Mouse (Mus musculus) intestine, postnatal 0 days (tissue): ENCODE data around the gene Phf21a. TPM values are rescaled to one million over a fixed set of nuclear protein-coding genes. Genes with fewer than 3 reads are reported as not detected.

Experiments
- ATAC-seq: fragments of 200-750 bp; cut with Nextera tagmentation; 2 replicates; pipeline ENCODE4 v1.8.0; 2017; ENCODE audit warnings: mild to moderate bottlenecking, moderate TSS enrichment, moderate library complexity
- H3K27ac ChIP-seq: fragments of 300-500 bp; sonication (generic); 2 replicates; pipeline ENCODE4 v1.5.1; 2014; ENCODE audit warnings: mild to moderate bottlenecking, low read depth, low read length, moderate library complexity
- H3K27me3 ChIP-seq: fragments of 300-500 bp; sonication (generic); replicated peaks from 2 replicates; pipeline ENCODE4 v1.6.1; 2014; ENCODE audit warnings: low read length, mixed read lengths; ENCODE audit not compliant: control insufficient read depth, insufficient read depth
- H3K36me3 ChIP-seq: fragments of 300-500 bp; sonication (generic); 2 replicates; pipeline ENCODE4 v1.6.1; 2014; ENCODE audit warnings: mild to moderate bottlenecking, moderate library complexity; ENCODE audit not compliant: control insufficient read depth, insufficient read depth
- H3K4me1 ChIP-seq: fragments of 300-500 bp; sonication (generic); replicated peaks from 2 replicates; pipeline ENCODE4 v1.6.1; 2014; ENCODE audit warnings: antibody characterized with exemption, low read length, mixed read lengths; ENCODE audit not compliant: control insufficient read depth, insufficient read depth
- H3K4me2 ChIP-seq: fragments of 300-500 bp; sonication (generic); replicated peaks from 2 replicates; pipeline ENCODE4 v1.6.1; 2014; ENCODE audit warnings: low read depth, mild to moderate bottlenecking, moderate library complexity
- H3K4me3 ChIP-seq: fragments of 300-500 bp; sonication (generic); 2 replicates; pipeline ENCODE4 v1.5.1; 2014; ENCODE audit warnings: low read depth, low read length
- H3K9ac ChIP-seq: fragments of 300-500 bp; sonication (generic); 2 replicates; pipeline ENCODE4 v1.6.1; 2014; ENCODE audit warnings: mild to moderate bottlenecking, low read depth, low read length
- H3K9me3 ChIP-seq: fragments of 300-500 bp; sonication (generic); 2 replicates; pipeline ENCODE4 v1.6.1; 2016; ENCODE audit warnings: mixed run types; ENCODE audit not compliant: control insufficient read depth
- CTCF ChIP-seq: sonication (generic); IDR thresholded peaks from 2 replicates; pipeline ENCODE4 v1.5.1; 2016; ENCODE audit warnings: low read depth, mild to moderate bottlenecking, control low read depth, antibody characterized with exemption, moderate library complexity
- WGBS: fragments of 180-500 bp; shearing (Covaris S2); extraction: QIAGEN DNeasy Blood & Tissue Kit; methylation state at CpG from one replicate; pipeline ENCODE4 v1.1.7; 2014; 5-methylcytosine and 5-hydroxymethylcytosine counted together
- polyA plus RNA-seq: library from polyadenylated mRNA; unstranded; fragments of >200 nt; fragmentation: Nextera tagmentation; extraction: Ambion mirVana; gene quantifications from 2 replicates; pipeline ENCODE4 v1.2.1, GENCODE M21; 2015

The Phf21a gene
- polyA plus RNA-seq, 1 experiment from 2014 or later, result 7.4 TPM

GRCm38 (mm10) chr2:92377320-92377719 is 284.4 kb downstream of the Phf21a start:
- no peak for TF ChIP-seq CTCF
- Histone ChIP-seq H3K4me2 (no peak overlapping the region), H3K36me3 (peaks cover 51% of the 10 kb centered on the region), H3K4me1 (peaks cover 5% of the 10 kb centered on the region), H3K4me3 (no peak overlapping the region), H3K27ac (no peak overlapping the region), H3K27me3 (no peaks in the 10 kb centered on the region), H3K9ac (no peak overlapping the region), H3K9me3 (no peaks in the 10 kb centered on the region)
- no peak for ATAC-seq
- 94% methylated on average over 7 of the region's 7 CpGs for WGBS

GRCm38 (mm10) chr2:92379783-92380494 is 287.0 kb downstream of the Phf21a start:
- no peak overlapping the region for H3K4me2 ChIP-seq
- 78% methylated on average over 17 of the region's 17 CpGs for WGBS
- peaks cover 58% of the 10 kb centered on the region for H3K36me3 ChIP-seq
- H3K27me3 ChIP-seq, result no peaks in the 10 kb centered on the region
- no peaks in the 10 kb centered on the region; the same call in 1 of the 2 replicates for H3K4me1 ChIP-seq
- H3K9me3 ChIP-seq, result no peaks in the 10 kb centered on the region
- no peak overlapping the region for H3K4me3 ChIP-seq
- no peak overlapping the region for H3K9ac ChIP-seq
- TF ChIP-seq CTCF, result no peak
- H3K27ac ChIP-seq, result no peak overlapping the region
- ATAC-seq, result no peak

DNA sequence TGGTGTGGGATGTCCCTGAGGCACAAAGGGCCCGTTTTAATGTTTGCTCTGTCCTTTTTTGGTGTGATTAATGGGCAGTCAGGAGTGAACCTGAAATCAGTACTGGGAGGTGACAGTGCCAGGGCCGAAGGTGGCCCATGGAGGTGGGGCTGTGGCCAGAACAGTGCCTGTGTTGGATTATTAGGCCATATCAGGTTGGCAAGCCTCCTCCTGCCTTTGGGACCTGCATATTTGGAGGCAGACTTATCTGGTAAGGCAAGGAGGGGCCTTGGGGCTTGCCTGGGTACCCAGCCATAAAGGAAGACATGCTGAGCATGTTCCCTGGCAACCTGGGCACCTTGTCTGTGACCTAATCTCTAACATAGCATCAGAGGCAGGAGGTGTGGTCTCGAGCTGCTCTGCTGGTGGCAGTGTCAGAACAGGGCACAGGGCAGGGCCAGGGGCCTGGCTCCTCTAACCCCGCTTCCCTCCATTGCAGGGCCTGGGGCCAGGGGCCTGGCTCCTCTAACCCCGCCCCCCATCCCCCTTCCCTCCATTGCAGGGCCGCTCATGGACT is 287.7 kb downstream of the Phf21a start:
- no peak overlapping the region for H3K27ac ChIP-seq
- no peaks in the 10 kb centered on the region for H3K9me3 ChIP-seq
- no peaks in the 10 kb centered on the region for H3K27me3 ChIP-seq
- H3K4me2 ChIP-seq, result no peak overlapping the region
- H3K4me3 ChIP-seq, result no peak overlapping the region
- H3K36me3 ChIP-seq, result peaks cover 58% of the 10 kb centered on the region
- ATAC-seq, result no peak
- no peaks in the 10 kb centered on the region; the same call in 1 of the 2 replicates for H3K4me1 ChIP-seq
- TF ChIP-seq CTCF, result no peak
- H3K9ac ChIP-seq, result no peak overlapping the region
- WGBS, result 65% methylated on average over 6 of the region's 6 CpGs

GRCm38 (mm10) chr2:92381161-92381560 is 288.2 kb downstream of the Phf21a start:
- Histone ChIP-seq H3K27me3 (no peaks in the 10 kb centered on the region), H3K27ac (no peak overlapping the region; the same call in 1 of the 2 replicates), H3K4me2 (no peak overlapping the region), H3K36me3 (peaks cover 61% of the 10 kb centered on the region), H3K9me3 (no peaks in the 10 kb centered on the region), H3K9ac (no peak overlapping the region), H3K4me3 (no peak overlapping the region), H3K4me1 (no peaks in the 10 kb centered on the region)
- 87% methylated on average over 5 of the region's 5 CpGs for WGBS
- ATAC-seq, result no peak
- no peak for TF ChIP-seq CTCF

DNA sequence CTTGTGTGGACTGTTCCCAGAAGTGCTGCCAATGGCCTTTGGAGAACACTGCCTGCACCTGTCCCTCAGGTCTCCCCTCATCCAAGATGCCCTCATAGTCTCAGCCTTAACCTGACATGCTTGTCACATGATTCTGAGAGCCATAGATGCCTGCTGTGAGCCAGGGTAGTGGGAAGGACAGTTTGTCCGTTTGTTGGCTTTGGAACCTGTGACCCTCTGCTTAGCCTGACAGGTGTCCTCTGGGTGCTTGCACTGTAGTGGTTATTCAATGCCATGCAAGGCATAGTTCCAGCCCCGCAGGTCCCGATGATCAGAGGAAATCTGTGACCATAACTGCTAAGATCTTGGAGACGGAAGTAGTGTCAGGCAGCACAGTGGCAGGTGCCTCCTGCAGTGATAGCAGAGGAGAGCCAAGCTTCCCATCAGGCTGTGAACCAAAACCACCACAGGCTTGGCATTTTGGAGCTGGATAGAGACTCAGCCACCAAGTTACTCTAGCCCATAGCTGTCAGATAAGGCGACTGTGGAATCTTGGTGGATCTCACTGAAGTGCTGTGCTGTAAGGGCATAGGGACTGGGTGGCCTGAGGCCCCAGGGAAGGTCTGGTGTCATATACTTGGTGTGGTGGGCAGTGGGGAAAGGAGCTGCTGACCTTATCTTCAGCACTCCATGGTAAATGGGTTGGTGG is 289.1 kb downstream of the Phf21a start, which contains the start of gene 1700029I15Rik:
TSS of gene 1700029I15Rik (plus strand) at position 638 of the 688 bp plus-strand sequence.
- H3K4me3 ChIP-seq, result no peak within 1 kb of the TSS
- H3K36me3 ChIP-seq, result peaks cover 68% of the 10 kb centered on the region
- H3K27ac ChIP-seq, result no peak within 1 kb of the TSS; the same call in 1 of the 2 replicates
- H3K27me3 ChIP-seq, result no peaks in the 10 kb centered on the region
- H3K4me2 ChIP-seq, result no peak within 1 kb of the TSS
- 87% methylated on average over 5 of the region's 5 CpGs for WGBS
- H3K9me3 ChIP-seq, result no peaks in the 10 kb centered on the region
- no peak for ATAC-seq
- no peak for TF ChIP-seq CTCF
- no peaks in the 10 kb centered on the region for H3K4me1 ChIP-seq
- no peak within 1 kb of the TSS for H3K9ac ChIP-seq

- no peak for TF ChIP-seq CTCF
- H3K36me3 ChIP-seq, result peaks cover 62% of the 10 kb centered on the region
- no peak for ATAC-seq
Measured at GRCm38 (mm10) chr2:92382759-92383158, 289.8 kb downstream of the Phf21a start.

More at GRCm38 (mm10) chr2:92382759-92383158, 289.8 kb downstream of the Phf21a start:
- no peaks in the 10 kb centered on the region for H3K9me3 ChIP-seq
- H3K27me3 ChIP-seq, result no peaks in the 10 kb centered on the region
- H3K9ac ChIP-seq, result no peak overlapping the region
- no peak overlapping the region for H3K4me2 ChIP-seq
- H3K4me3 ChIP-seq, result no peak overlapping the region
- no peaks in the 10 kb centered on the region for H3K4me1 ChIP-seq
- H3K27ac ChIP-seq, result no peak overlapping the region
- 87% methylated on average over 4 of the region's 4 CpGs for WGBS
